Mouse (Mus musculus) intestine, postnatal 0 days (tissue): Measurements from ENCODE around the gene Hp1bp3. TPM values are rescaled to one million over a fixed set of nuclear protein-coding genes. Genes with fewer than 3 reads are reported as not detected.

Experiments used
- ATAC-seq: fragments of 200-750 bp; cut with Nextera tagmentation; 2 replicates; pipeline ENCODE4 v1.8.0; 2017; ENCODE audit warnings: mild to moderate bottlenecking, moderate TSS enrichment, moderate library complexity
- H3K27ac ChIP-seq: fragments of 300-500 bp; sonication (generic); 2 replicates; pipeline ENCODE4 v1.5.1; 2014; ENCODE audit warnings: mild to moderate bottlenecking, low read depth, low read length, moderate library complexity
- H3K27me3 ChIP-seq: fragments of 300-500 bp; sonication (generic); replicated peaks from 2 replicates; pipeline ENCODE4 v1.6.1; 2014; ENCODE audit warnings: low read length, mixed read lengths; ENCODE audit not compliant: control insufficient read depth, insufficient read depth
- H3K36me3 ChIP-seq: fragments of 300-500 bp; sonication (generic); 2 replicates; pipeline ENCODE4 v1.6.1; 2014; ENCODE audit warnings: mild to moderate bottlenecking, moderate library complexity; ENCODE audit not compliant: control insufficient read depth, insufficient read depth
- H3K4me1 ChIP-seq: fragments of 300-500 bp; sonication (generic); replicated peaks from 2 replicates; pipeline ENCODE4 v1.6.1; 2014; ENCODE audit warnings: antibody characterized with exemption, low read length, mixed read lengths; ENCODE audit not compliant: control insufficient read depth, insufficient read depth
- H3K4me2 ChIP-seq: fragments of 300-500 bp; sonication (generic); replicated peaks from 2 replicates; pipeline ENCODE4 v1.6.1; 2014; ENCODE audit warnings: low read depth, mild to moderate bottlenecking, moderate library complexity
- H3K4me3 ChIP-seq: fragments of 300-500 bp; sonication (generic); 2 replicates; pipeline ENCODE4 v1.5.1; 2014; ENCODE audit warnings: low read depth, low read length
- H3K9ac ChIP-seq: fragments of 300-500 bp; sonication (generic); 2 replicates; pipeline ENCODE4 v1.6.1; 2014; ENCODE audit warnings: mild to moderate bottlenecking, low read depth, low read length
- H3K9me3 ChIP-seq: fragments of 300-500 bp; sonication (generic); 2 replicates; pipeline ENCODE4 v1.6.1; 2016; ENCODE audit warnings: mixed run types; ENCODE audit not compliant: control insufficient read depth
- CTCF ChIP-seq: sonication (generic); IDR thresholded peaks from 2 replicates; pipeline ENCODE4 v1.5.1; 2016; ENCODE audit warnings: low read depth, mild to moderate bottlenecking, control low read depth, antibody characterized with exemption, moderate library complexity
- WGBS: fragments of 180-500 bp; shearing (Covaris S2); extraction: QIAGEN DNeasy Blood & Tissue Kit; methylation state at CpG from one replicate; pipeline ENCODE4 v1.1.7; 2014; 5-methylcytosine and 5-hydroxymethylcytosine counted together
- polyA plus RNA-seq: library from polyadenylated mRNA; unstranded; fragments of >200 nt; fragmentation: Nextera tagmentation; extraction: Ambion mirVana; gene quantifications from 2 replicates; pipeline ENCODE4 v1.2.1, GENCODE M21; 2015

The Hp1bp3 gene
- polyA plus RNA-seq, 1 experiment from 2014 or later: 75.5 TPM

DNA sequence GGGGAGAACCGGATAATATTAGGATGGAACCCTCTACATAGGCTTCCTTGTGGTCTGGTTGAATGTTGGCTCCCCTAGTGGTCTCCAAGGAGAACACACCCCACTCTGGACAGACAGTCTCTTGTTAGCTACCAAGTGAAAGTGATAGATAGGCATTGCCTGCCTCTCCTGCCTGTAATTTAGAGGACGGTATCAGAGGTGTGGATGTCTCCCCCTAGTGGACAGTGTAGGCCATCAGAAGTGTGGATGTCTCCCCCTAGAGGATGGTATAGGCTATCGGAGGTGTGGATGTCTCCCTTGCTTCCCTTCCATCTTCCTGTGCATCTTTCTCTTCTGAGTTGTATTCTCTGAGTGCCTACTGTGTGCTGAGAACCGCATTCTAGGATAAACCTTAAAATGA is 66.7 kb downstream of the Hp1bp3 start:
- Histone ChIP-seq H3K4me3 (no peak overlapping the region), H3K9ac (no peak overlapping the region), H3K9me3 (no peaks in the 10 kb centered on the region; the same call in 1 of the 2 replicates), H3K4me2 (no peak overlapping the region), H3K27ac (no peak overlapping the region), H3K4me1 (no peaks in the 10 kb centered on the region), H3K36me3 (no peaks in the 10 kb centered on the region), H3K27me3 (no peaks in the 10 kb centered on the region)
- WGBS: 34% methylated on average over 4 of the region's 4 CpGs
- peak; percentile 100 for TF ChIP-seq CTCF
- ATAC-seq: peak; percentile 79

DNA sequence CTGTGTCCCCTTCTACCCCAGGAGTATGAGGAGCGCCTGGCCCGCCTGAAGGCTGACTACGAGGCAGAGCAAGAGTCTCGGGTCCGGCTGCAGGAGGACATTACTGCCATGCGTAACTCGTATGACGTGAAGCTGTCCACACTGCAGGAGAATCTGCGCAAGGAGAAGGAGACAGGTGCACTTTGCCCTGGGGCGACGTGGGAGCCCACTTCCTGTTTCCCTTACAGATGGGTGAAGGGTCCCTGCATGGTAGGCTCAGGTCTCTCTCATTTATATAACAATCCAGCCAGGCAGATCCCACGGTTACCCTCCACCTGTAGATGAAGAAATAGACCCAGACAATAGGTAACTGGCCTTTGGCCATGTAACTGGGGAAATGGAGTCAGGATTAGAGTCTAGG is 70.3 kb downstream of the Hp1bp3 start:
- Histone ChIP-seq H3K9ac (no peak overlapping the region), H3K4me3 (no peak overlapping the region), H3K27ac (no peak overlapping the region), H3K36me3 (no peaks in the 10 kb centered on the region), H3K4me2 (no peak overlapping the region), H3K4me1 (no peaks in the 10 kb centered on the region), H3K27me3 (no peaks in the 10 kb centered on the region), H3K9me3 (no peaks in the 10 kb centered on the region; the same call in 1 of the 2 replicates)
- ATAC-seq: no peak
- no peak for TF ChIP-seq CTCF
- WGBS: 74% methylated on average over 12 of the region's 12 CpGs

DNA sequence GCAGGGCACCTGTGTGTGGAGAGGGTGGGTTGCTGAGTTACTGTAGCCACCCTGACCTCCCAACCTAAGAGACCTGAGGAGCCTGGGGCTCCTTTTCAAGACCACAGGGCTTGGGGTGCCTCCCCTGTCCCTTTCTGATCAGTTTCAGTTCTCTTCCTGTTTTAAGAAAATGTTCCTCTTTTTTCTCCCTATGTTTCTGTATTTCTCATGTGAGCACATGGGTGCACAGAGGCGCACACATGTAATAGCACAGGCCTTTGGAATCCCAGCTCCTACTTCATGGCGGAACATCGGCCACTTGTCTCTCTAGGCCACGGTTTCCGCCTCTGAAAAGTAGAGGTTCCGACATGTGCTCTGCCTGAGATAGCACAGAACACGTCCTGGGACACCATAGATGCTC is 72.6 kb downstream of the Hp1bp3 start:
- Histone ChIP-seq H3K9ac (no peak overlapping the region), H3K4me2 (no peak overlapping the region), H3K9me3 (no peaks in the 10 kb centered on the region; the same call in 1 of the 2 replicates), H3K36me3 (no peaks in the 10 kb centered on the region), H3K4me1 (peaks cover 3% of the 10 kb centered on the region; the same call in 1 of the 2 replicates), H3K27me3 (no peaks in the 10 kb centered on the region), H3K27ac (no peak overlapping the region), H3K4me3 (no peak overlapping the region)
- WGBS: 88% methylated on average over 7 of the region's 7 CpGs
- TF ChIP-seq CTCF: no peak
- no peak for ATAC-seq

DNA sequence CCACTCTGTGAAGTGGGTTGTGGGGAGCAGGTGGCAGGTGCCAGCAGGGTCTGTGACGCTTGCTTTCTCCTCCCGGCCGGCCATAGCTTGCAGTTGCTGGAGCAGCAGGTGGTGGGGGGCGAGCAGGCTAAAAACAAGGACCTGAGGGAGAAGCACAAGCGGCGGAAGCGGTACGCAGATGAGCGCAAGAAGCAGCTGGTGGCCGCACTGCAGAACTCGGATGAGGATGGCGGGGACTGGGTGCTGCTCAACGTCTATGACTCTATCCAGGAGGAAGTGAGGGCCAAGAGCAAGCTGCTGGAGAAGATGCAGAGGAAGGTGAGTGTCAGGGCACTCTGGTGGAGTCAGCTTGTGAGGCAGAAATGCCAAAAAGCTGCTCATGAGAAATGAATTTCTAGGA is 75.9 kb downstream of the Hp1bp3 start:
- Histone ChIP-seq H3K4me3 (no peak overlapping the region), H3K9ac (no peak overlapping the region), H3K4me2 (0 out of 2 replicates have a peak overlapping the region, but pooled peaks have one; percentile 21), H3K27ac (no peak overlapping the region), H3K9me3 (no peaks in the 10 kb centered on the region), H3K27me3 (no peaks in the 10 kb centered on the region), H3K4me1 (peaks cover 3% of the 10 kb centered on the region; the same call in 1 of the 2 replicates), H3K36me3 (no peaks in the 10 kb centered on the region)
- no peak for TF ChIP-seq CTCF
- WGBS: 82% methylated on average over 13 of the region's 13 CpGs
- ATAC-seq: no peak; the same call in 1 of the 2 replicates

- Histone ChIP-seq H3K36me3 (no peaks in the 10 kb centered on the region), H3K27ac (no peak overlapping the region), H3K9ac (no peak overlapping the region), H3K9me3 (no peaks in the 10 kb centered on the region), H3K4me2 (no peak overlapping the region), H3K4me3 (no peak overlapping the region), H3K4me1 (peaks cover 3% of the 10 kb centered on the region; the same call in 1 of the 2 replicates), H3K27me3 (no peaks in the 10 kb centered on the region)
- no peak for ATAC-seq
- WGBS: 77% methylated on average over 17 of the region's 18 CpGs
- TF ChIP-seq CTCF: no peak
These were observed 77.3 kb downstream of the Hp1bp3 start for GRCm38 (mm10) chr4:138293261-138293948.

DNA sequence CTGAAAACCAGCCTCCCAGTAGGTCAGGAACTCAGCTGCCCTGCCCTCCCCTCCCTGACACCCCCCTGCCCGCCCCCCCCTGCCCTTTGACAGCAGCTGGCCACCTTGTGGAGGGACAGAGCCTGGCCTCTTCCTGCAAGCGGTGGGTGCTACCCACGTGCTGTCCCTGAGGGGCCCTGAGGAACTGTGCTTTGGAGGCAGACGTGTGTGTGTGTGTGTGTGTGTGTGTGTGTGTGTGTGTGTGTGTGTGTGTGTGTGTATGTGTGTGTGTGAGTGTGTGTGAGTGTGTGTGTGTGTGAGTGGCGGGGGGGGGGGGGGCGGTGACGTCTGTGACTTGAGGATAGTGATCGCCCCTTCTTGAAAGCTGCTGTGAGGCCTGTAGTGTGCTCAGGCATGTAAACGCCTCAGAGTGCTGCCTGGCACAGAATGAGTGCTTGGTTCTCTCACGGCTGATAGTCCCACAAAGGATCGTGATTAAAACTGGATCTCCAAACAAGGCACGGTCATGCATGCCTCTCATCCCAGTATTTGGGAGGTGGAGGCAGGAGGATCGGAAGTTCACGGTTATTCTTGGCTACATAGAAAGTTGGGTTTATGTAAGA is 78.0 kb downstream of the Hp1bp3 start:
- ATAC-seq: no peak
- Histone ChIP-seq H3K27me3 (no peaks in the 10 kb centered on the region), H3K9ac (no peak overlapping the region), H3K9me3 (no peaks in the 10 kb centered on the region), H3K4me1 (peaks cover 3% of the 10 kb centered on the region; the same call in 1 of the 2 replicates), H3K36me3 (no peaks in the 10 kb centered on the region), H3K4me3 (no peak overlapping the region), H3K27ac (no peak overlapping the region), H3K4me2 (no peak overlapping the region)
- no peak for TF ChIP-seq CTCF
- WGBS: 88% methylated on average over 13 of the region's 14 CpGs

Other genes starting within 250 kb of the Hp1bp3 start
- gene Eif4g3, start 223.3 kb upstream of the Hp1bp3 start, polyA plus RNA-seq: 11.9 and 12.5 TPM in 2 replicates
- 0.21 and 0.33 TPM in 2 replicates for gene Sh2d5, start 34.1 kb downstream of the Hp1bp3 start, polyA plus RNA-seq
- 0.78 and 1.1 TPM in 2 replicates for gene Kif17, start 34.1 kb downstream of the Hp1bp3 start, polyA plus RNA-seq
- 177 and 178 TPM in 2 replicates for gene Ddost, start 88.4 kb downstream of the Hp1bp3 start, polyA plus RNA-seq
- gene Pink1, start 110.0 kb downstream of the Hp1bp3 start, polyA plus RNA-seq: 65.8 and 71.7 TPM in 2 replicates
- 37.5 and 41.7 TPM in 2 replicates for gene Cda, start 151.7 kb downstream of the Hp1bp3 start, polyA plus RNA-seq
- gene Fam43b, start 180.2 kb downstream of the Hp1bp3 start, polyA plus RNA-seq: not detected in 2 replicates
- 34.7 and 35.0 TPM in 2 replicates for gene Mul1, start 218.4 kb downstream of the Hp1bp3 start, polyA plus RNA-seq
- gene Camk2n1, start 238.0 kb downstream of the Hp1bp3 start, polyA plus RNA-seq: 10.9 and 12.2 TPM in 2 replicates